Mouse (Mus musculus) E14TG2a.4 (cell line): Measurements from ENCODE around the gene Tubb4b.

Source experiments
- CTCF ChIP-seq: conservative IDR thresholded peaks from 2 replicates; pipeline ENCODE4 v1.5.1; 2014; ENCODE audit warnings: low read length
- NANOG ChIP-seq: IDR thresholded peaks from 2 replicates; pipeline ENCODE4 v1.6.1; 2014; ENCODE audit warnings: borderline replicate concordance, low read length, mixed read lengths
- POU5F1 ChIP-seq: IDR thresholded peaks from 2 replicates; pipeline ENCODE4 v1.6.1; 2014; ENCODE audit warnings: low read length, borderline replicate concordance

GRCm38 (mm10) chr2:25179566-25180217 lies 44.8 kb downstream of the Tubb4b start:
- TF ChIP-seq CTCF (no peak), POU5F1 (no peak), NANOG (no peak)
